Mouse (Mus musculus) left cerebral cortex, adult 8-10 months (tissue): Measurements from ENCODE around the gene Ccdc116. TPM values are rescaled to one million over a fixed set of nuclear protein-coding genes. Genes with fewer than 3 reads are reported as not detected.
"Not testable (repeated sequence)": the region's sequence is repeated elsewhere in the genome, so short reads cannot be mapped to it uniquely, and the experiment has no call there.

Source experiments
- DNase-seq, 2 experiments: peaks; one replicate each; pipeline ENCODE4 v3.0.0; 2022; ENCODE audit warnings: low spot score in 2 of 2
- total RNA-seq, 4 experiments: library from RNA; stranded (reverse); gene quantifications; 2 replicates each; pipeline ENCODE4 v1.2.4; 2022

Gene Ccdc116
- 1 to 10 TPM; 1.8 to 7.6 (median 2.9) TPM for total RNA-seq

DNA sequence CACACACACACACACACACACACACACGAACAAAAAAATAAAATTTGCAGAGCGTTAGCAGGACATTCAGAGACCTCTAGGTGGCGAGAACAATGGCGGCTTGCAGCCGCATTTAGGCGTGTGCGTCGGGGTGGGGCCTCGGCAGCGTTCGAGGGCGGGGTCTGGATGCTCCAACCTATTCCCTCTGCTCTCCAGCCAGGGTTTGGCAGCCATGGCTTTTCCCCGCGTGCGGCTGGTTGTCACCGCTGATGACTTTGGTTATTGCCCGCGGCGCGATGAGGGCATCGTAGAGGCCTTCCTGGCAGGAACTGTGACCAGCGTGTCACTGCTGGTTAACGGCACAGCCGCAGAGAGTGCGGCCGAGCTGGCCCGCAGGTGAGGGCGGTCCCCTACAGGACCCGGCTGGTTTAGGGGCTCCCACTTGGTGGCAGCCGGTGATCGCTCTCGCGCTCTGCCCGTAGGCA, at the start of gene Ccdc116:
TSS of gene Ccdc116 (minus strand) at position 458 of the 464 bp plus-strand sequence.
- DNase-seq: peak; percentile 64 to 76

DNA sequence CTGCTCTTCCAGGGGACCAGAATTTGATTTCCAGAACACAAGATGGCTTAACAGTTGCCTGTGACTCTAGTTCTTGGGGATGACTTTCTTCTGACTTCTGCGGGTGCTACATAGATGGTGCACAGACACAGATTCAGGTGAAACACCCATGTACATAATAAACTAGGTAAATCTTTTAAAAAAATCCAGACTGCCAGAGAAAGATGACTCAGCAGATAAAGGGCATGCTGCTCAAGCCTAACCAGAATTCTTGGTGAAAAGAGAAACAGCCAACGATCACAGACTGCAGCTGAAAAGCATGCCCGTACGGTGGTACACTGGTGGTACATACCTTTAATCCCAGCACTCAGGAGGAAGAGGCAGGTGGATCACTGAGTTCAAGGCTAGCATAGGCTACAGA, 46.8 kb upstream of the Ccdc116 start:
- DNase-seq: no peak

DNA sequence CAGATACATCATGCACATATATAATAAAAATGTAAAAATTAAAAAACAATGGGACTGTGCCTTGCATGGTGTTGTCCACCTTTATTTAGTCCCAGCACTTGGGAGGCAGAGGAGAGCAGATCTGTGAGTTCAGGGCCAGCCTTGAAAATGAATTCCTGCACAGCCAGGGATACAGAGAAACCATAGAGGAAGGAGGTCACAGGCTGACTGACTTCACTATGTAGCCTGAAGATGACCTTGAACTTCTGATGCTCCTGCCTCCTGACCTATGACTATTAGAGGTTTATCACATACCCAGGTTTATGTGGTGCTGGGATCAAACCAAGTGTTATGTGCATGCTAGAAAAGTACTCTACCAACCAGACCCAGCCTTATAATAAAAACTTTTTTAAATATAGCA, 38.4 kb upstream of the Ccdc116 start:
- DNase-seq: no peak

GRCm38 (mm10) chr16:17183003-17183402, 36.0 kb upstream of the Ccdc116 start:
- DNase-seq: no peak

DNA sequence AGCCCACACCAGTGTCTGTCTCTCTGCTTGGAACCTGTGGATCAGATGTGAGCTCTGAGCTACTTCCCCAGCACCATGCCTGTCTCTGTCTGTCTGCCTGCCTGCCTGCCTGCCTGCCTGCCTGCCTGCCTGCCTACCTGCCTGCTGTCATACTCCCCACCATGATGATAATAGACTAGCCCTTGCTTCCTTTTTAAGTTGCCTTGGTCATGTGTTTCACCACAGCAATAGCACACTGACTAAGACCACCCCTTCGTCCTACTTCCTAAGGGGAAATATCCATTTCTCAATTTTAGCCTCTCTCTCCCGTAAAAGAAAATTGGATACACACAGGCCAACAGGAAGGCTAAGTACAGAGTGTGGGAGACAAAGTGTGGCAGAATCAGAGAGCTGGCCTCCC, 35.1 kb upstream of the Ccdc116 start:
- DNase-seq: no peak

DNA sequence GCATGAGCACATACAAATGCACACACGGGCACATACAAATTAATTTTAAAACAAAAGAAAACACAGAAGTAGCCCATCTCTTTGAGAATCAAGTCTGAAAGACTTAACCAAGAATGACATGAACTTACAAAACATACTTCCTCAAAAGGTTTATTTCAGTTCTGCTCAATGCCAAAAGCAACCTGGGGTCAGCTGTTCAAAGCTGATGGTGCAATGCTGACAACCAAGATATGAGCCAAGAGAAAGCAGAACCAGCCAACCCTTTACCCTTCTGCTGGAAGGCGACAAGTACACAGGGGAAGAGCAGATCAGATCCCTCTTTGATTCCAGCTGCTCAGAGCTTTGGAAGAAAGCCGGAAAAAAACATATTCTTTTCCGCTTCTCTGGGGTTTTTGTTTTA, 34.4 kb upstream of the Ccdc116 start:
- no peak for DNase-seq

GRCm38 (mm10) chr16:17179706-17180105, 32.7 kb upstream of the Ccdc116 start:
- DNase-seq: no peak

GRCm38 (mm10) chr16:17177623-17178170, 30.7 kb upstream of the Ccdc116 start:
- DNase-seq: no peak

DNA sequence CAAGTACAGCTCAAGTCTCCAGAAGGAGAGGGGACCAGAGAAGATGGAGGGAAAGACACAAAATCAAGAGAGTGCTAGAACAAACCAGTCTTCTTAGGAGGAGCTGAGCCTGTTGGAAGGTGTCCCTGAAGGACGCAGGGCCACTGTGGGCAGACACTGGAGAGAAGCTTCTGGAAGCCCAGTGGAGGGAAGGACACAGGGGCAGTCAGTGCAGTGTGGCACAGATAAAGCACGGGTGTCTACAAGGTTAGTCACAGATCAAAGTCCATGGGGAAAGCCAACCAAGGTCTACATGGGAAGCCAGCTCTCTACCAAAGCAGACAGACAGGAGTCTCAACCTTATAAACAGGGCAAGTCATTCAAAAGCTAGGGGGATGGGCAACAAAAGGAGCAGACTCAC, 28.7 kb upstream of the Ccdc116 start:
- DNase-seq: no peak

- DNase-seq: no peak
These were observed 21.0 kb upstream of the Ccdc116 start for GRCm38 (mm10) chr16:17168049-17168448.

DNA sequence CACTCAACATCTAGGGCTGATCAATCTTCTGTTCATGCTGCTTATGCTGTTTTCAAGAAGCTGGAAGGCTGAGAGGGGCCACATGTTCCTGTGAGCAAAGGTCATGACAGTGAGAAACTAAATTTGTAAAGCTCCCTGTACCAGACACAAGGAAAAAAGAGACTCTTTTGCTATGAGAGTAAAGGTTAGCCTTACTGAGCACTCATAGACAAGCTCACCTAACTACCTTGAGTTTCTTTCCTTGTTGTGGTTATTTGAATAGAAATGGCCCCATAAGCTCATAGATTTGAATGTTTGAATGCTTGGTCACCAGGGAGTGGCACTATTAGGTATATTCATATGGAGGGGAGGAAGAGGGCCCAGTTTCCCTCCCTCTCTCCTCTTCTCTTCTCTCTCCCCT, 20.1 kb upstream of the Ccdc116 start:
- no peak for DNase-seq

DNA sequence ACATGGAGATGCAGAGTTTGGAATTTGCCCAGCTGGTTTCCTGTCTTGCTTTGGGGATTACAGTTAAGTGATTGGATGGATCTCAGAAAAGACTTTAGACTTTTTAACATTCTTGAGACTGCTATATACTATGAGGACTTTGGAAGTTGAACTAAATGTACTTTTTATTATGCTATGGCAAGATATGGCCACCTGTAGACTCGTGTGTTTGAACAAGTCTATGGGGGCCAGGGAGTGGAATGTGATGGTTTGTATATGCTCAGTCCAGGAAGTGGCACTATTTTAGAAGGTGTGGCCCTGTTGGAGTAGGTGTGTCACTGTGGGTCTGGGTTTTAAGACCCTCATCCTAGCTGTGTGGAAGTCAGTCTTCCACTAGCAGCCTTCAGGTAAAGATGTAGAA, 18.4 kb upstream of the Ccdc116 start:
- DNase-seq: not testable (repeated sequence)

DNA sequence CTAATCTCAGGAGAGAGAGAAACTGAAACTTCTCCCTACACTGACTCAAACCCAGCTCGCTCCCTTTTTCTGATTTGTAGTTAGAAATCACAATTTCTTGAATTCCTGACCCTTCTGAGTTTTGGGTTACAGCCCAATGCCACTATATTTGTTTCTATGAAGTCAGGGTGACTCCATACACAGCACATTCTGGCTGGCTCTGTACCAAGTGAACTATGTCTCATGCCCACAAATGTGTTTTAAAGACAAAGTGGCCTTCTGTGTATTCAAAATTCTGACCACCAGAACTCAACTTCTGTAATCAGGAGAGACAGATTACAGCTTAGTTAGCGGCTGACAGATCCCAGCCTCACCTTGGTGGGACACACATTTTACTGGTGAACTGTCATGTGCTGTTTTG, 7.3 kb upstream of the Ccdc116 start:
- DNase-seq: no peak

DNA sequence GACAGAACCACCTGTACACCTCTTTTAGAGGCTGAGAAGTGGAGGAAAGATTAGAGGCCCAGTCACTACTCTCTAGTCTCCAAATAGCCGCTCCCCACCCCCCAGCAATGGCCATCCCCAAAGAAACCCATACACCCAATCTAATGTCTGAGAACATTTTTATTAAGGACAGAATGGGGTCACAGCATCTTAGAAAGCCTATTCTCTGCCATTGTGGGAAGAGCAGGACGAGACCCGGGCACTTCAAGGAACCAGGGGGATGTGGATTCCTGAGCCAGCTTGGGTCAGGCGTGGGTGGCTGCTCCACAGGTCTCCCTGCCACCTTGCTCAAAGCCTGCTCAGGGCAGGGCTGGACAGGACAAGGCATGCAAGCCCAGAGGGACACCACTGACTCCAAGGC, 4.8 kb upstream of the Ccdc116 start:
- DNase-seq: no peak

DNA sequence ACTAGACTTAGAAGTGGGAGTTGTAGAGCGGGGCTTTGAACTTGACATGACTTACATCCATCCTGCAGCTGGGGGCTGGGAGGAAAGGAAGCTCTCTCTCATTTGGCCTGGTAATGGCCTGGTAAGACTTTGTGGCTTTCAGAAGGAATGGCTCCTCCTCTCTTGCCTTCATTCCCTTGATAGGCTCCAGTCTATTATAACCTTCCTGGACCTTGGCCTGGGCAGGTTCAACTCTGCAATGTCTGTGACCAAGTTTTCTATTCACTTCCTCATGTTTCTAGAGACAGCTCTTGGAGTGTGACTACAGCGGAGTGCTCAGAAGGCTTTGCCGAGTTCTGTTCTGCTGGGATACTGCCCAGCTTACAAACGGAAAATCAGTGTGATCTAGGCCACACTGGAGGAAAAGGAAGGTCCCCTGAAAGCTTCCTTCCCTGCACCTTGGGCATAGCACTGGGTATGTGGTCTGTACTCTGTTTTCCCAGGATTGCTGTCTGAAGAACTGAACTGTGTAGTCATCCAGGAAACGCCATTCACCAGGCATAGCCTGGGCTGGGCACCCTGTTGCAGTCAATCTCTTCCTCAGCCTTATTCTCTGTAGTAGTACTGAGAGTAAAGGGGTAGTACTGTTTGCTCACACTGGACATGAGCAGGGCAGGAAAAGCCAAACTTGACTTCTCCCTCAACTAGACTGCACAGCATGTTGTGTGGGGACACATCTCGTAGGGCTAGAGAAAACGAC, 3.7 kb upstream of the Ccdc116 start:
- DNase-seq: no peak

- DNase-seq: no peak
These were observed 1.1 kb upstream of the Ccdc116 start for GRCm38 (mm10) chr16:17148084-17148483.

DNA sequence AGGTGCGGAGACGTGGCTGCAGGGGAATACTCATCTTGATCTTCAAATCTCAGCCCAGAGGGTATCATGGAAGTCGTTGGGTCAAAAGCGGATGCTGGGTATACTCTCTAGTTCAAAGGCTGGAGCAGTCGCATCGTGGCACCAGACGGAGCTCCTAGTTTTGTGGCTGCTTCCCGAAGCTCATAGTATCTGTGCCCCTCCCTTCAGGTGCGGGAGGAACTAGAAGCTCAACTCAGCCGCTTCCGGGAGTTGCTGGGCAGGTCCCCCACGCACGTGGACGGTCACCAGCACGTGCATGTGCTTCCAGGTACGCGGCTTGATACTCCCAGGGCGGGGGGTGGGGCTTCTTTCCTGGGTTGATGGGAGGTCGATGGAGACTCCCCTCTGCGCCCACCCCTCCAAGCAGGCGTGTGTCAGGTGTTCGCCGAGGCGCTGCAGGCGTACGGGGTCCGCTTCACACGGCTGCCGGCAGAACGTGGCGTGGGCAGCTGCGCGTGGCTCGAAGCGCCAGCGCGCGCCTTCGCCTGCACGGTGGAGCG, 431 bp upstream of the Ccdc116 start:
- DNase-seq: peak in 1 of 2 experiments; percentile 33

DNA sequence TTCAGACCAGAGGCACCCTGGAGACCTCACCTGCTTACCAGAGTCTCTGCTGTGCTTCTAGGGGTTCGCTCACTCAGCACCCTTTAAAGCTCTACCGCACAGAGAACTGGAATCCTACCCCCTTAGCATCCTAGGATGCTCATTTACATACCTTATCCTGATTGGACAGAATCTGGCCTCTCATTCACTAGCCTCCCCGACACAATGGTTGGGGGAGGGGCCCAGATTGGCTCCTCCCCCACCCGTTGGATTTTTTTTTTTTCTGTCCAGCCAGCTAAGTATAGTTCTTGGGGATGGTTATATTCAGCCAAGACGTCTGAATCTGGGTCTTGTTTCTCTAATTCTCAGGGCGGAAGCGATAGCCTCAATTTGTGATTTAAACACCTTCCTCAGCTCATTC, 2.7 kb downstream of the Ccdc116 start, which contains the start of gene Ydjc:
TSS of gene Ydjc (plus strand) at position 283 of the 400 bp plus-strand sequence.
- no peak for DNase-seq

GRCm38 (mm10) chr16:17137355-17137754, 9.7 kb downstream of the Ccdc116 start:
- no peak for DNase-seq

GRCm38 (mm10) chr16:17132906-17133200, 14.2 kb downstream of the Ccdc116 start:
- DNase-seq: no peak

GRCm38 (mm10) chr16:17132089-17132905, 14.7 kb downstream of the Ccdc116 start, which contains the start of gene Sdf2l1:
TSS of gene Sdf2l1 (minus strand) at chr16:17132383.
- DNase-seq: peak; percentile 94 to 96
